10 mouse cellular contexts compared by ENCODE assay signal in the genomic region with DNA sequence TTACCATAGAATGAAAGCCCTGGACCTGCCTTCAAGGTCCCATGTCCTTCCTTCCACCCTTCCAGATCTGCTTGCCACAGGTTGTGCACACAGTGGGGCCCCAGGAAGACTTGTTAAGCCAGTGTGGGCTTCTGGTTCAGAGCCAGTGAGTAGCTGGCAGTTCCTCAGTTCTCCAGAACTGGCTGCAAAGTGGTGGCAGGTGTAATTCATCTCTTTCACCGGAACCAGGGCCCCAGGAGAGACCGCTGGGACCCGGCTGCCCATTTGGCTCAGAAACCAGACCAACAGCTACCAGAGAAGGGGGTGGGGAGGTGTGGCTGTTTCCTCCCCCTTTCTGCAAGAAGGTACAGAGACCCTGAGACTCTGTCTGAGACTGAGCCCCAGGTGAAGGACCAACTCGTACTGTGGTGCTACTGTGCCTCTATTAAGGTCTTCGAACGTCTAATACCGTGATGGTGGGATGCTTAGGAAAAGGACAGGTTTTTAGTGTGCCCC. TPM values are rescaled to one million over a fixed set of nuclear protein-coding genes. Genes with fewer than 3 reads are reported as not detected.
A peak's percentile ranks its signal among the peaks of the same experiment; 100 is the strongest.
DNase-seq lines count a peak whose midpoint lies in the region; ATAC-seq lines count a peak whose summit lies in the region.
"Had no signal": no experiment of that assay in that cellular context is flagged by ENCODE, and none has a peak within 500 bp of the region (broad histone marks: within the 10 kb centered on the region; RNA-seq: fewer than 3 reads in every experiment).

No protein-coding gene starts in this region.

- H3K27me3 ChIP-seq in embryonic facial prominence, embryonic 14.5 days (replicated peaks; ENCODE audit: control insufficient read depth, insufficient read depth, low read length), result no peaks in the 10 kb centered on the region
- peaks cover 31% of the 10 kb centered on the region for H3K27me3 ChIP-seq in limb, embryonic 10.5 days (ENCODE audit: low read depth, poor library complexity, severe bottlenecking)
- H3K27me3 ChIP-seq in midbrain, embryonic 14.5 days (ENCODE audit: control insufficient read depth, insufficient read depth, low read length), result 0 out of 2 replicates have a peak, but pooled peaks cover 4% of the 10 kb centered on the region

- H3K4me3 ChIP-seq in embryonic facial prominence, embryonic 14.5 days (ENCODE audit: low read depth, low read length), result peak overlapping the region; percentile 61
- peak overlapping the region; percentile 82 for H3K4me3 ChIP-seq in limb, embryonic 10.5 days
- no peak overlapping the region for H3K4me3 ChIP-seq in midbrain, embryonic 14.5 days (replicated peaks; ENCODE audit: low read depth, low read length)

- H3K4me1 ChIP-seq in embryonic facial prominence, embryonic 14.5 days (ENCODE audit: control insufficient read depth, insufficient read depth, low read length), result no peaks in the 10 kb centered on the region
- H3K4me1 ChIP-seq in limb, embryonic 10.5 days, result peaks cover 21% of the 10 kb centered on the region
- H3K4me1 ChIP-seq in midbrain, embryonic 14.5 days (ENCODE audit: control insufficient read depth, insufficient read depth, low read length), result peaks cover 16% of the 10 kb centered on the region; the same call in 1 of the 2 replicates

- H3K4me2 ChIP-seq in embryonic facial prominence, embryonic 14.5 days (ENCODE audit: low read depth, low read length), result peak overlapping the region; percentile 90
- H3K4me2 ChIP-seq in midbrain, embryonic 14.5 days (ENCODE audit: low read length), result peak overlapping the region; percentile 87

- intact Hi-C loops in left cerebral cortex, postnatal 4 days (cut with DNase I), result loop anchor here (10.0 kb wide), 1 partner anchor 851 kb away; a partner anchor contains a TSS

- H3K9me3 ChIP-seq in embryonic facial prominence, embryonic 14.5 days (ENCODE audit: control insufficient read depth, low read length), result no peaks in the 10 kb centered on the region
- H3K9me3 ChIP-seq in limb, embryonic 10.5 days (replicated peaks), result no peaks in the 10 kb centered on the region
- H3K9me3 ChIP-seq in midbrain, embryonic 14.5 days (ENCODE audit: control insufficient read depth, low read length), result no peaks in the 10 kb centered on the region

- WGBS in embryonic facial prominence, embryonic 14.5 days, result 10% methylated on average over 7 of the region's 7 CpGs
- WGBS in limb, embryonic 10.5 days, result 7% methylated on average over 7 of the region's 7 CpGs
- WGBS in midbrain, embryonic 14.5 days, result 14% methylated on average over 7 of the region's 7 CpGs

- peak; percentile 83 for DNase-seq in left cerebral cortex, postnatal 4 days
- no peak for DNase-seq in left cerebral cortex, adult 9 months (ENCODE audit: low spot score in 2 of 2)
- no peak for DNase-seq in embryonic facial prominence, embryonic 14.5 days (ENCODE audit: low spot score)
- no peak for DNase-seq in limb, embryonic 10.5 days (ENCODE audit: low spot score)
- no peak for DNase-seq in midbrain, embryonic 14.5 days
- DNase-seq in thymus, postnatal 25 days, result no peak
- no peak for DNase-seq in thymus, postnatal 0 days (ENCODE audit: low spot score)

- no peaks in the 10 kb centered on the region for H3K36me3 ChIP-seq in embryonic facial prominence, embryonic 14.5 days (ENCODE audit: control insufficient read depth, insufficient read depth, low read length)
- no peaks in the 10 kb centered on the region for H3K36me3 ChIP-seq in limb, embryonic 10.5 days
- no peaks in the 10 kb centered on the region for H3K36me3 ChIP-seq in midbrain, embryonic 14.5 days (ENCODE audit: control insufficient read depth, insufficient read depth, low read length)

- no peak overlapping the region for H3K27ac ChIP-seq in embryonic facial prominence, embryonic 14.5 days (replicated peaks; ENCODE audit: low read depth, low read length)
- H3K27ac ChIP-seq in limb, embryonic 10.5 days, result no peak overlapping the region
- H3K27ac ChIP-seq in midbrain, embryonic 14.5 days (replicated peaks; ENCODE audit: low read depth, low read length), result no peak overlapping the region
- H3K27ac ChIP-seq: macrophage had no signal

- H3K9ac ChIP-seq in embryonic facial prominence, embryonic 14.5 days (ENCODE audit: low read depth, low read length), result peak overlapping the region; percentile 72; the same call in 1 of the 2 replicates
- no peak overlapping the region; the same call in 1 of the 2 replicates for H3K9ac ChIP-seq in midbrain, embryonic 14.5 days (replicated peaks; ENCODE audit: low read length)

- no peak for ATAC-seq in embryonic facial prominence, embryonic 14.5 days (ENCODE audit: low read depth)
- peak; percentile 48 to 59 for ATAC-seq in hematopoietic stem cell, adult 5-6 weeks (replicated peaks in 1 of 2; ENCODE audit: insufficient read depth in 1 of 2, low FRiP score in 2 of 2, low TSS enrichment in 1 of 2, low read depth in 1 of 2, poor library complexity in 2 of 2, severe bottlenecking in 2 of 2)
- ATAC-seq in midbrain, embryonic 14.5 days (ENCODE audit: low FRiP score, low TSS enrichment), result no peak

RNA-seq across cellular contexts. Expression of a gene that starts 7.8 kb away (rescaled TPM):
- 10 to 100 TPM; 18.5 to 21.1 TPM for total RNA-seq in left cerebral cortex, postnatal 4 days (2021)
- polyA plus RNA-seq in embryonic facial prominence, embryonic 14.5 days (2014; fragmentation: Nextera tagmentation; extraction: Ambion mirVana), result 2.3 and 2.4 TPM in 2 replicates
- 2.7 and 2.9 TPM in 2 replicates for total RNA-seq in hematopoietic stem cell, adult 5-6 weeks (2017)
- 1.6 and 2.2 TPM in 2 replicates for polyA plus RNA-seq in limb, embryonic 10.5 days (2016; fragmentation: Nextera tagmentation; extraction: Ambion mirVana)
- 1.3 and 1.8 TPM in 2 replicates for polyA plus RNA-seq in midbrain, embryonic 14.5 days (2014; fragmentation: Nextera tagmentation; extraction: Ambion mirVana)
- 0.87 and 1.1 TPM in 2 replicates for polyA plus RNA-seq in thymus, postnatal 0 days (2015; fragmentation: Nextera tagmentation; extraction: Ambion mirVana)

RNA-seq across cellular contexts. Expression of a gene that starts 19.7 kb away (rescaled TPM):
- 10 to 100 TPM; 78.4 to 83.7 TPM for total RNA-seq in left cerebral cortex, postnatal 4 days (2021)
- polyA plus RNA-seq in embryonic facial prominence, embryonic 14.5 days (2014; fragmentation: Nextera tagmentation; extraction: Ambion mirVana), result 60.4 and 62.7 TPM in 2 replicates
- total RNA-seq in hematopoietic stem cell, adult 5-6 weeks (2017), result 14.2 and 21.8 TPM in 2 replicates
- 59.2 and 67.7 TPM in 2 replicates for polyA plus RNA-seq in limb, embryonic 10.5 days (2016; fragmentation: Nextera tagmentation; extraction: Ambion mirVana)
- polyA plus RNA-seq in midbrain, embryonic 14.5 days (2014; fragmentation: Nextera tagmentation; extraction: Ambion mirVana), result 55.0 and 66.4 TPM in 2 replicates
- polyA plus RNA-seq in thymus, postnatal 0 days (2015; fragmentation: Nextera tagmentation; extraction: Ambion mirVana), result 28.6 and 30.5 TPM in 2 replicates

RNA-seq across cellular contexts. Expression of a gene that starts 19.9 kb away (rescaled TPM):
- 1 to 10 TPM; 2.4 to 3.2 TPM for total RNA-seq in left cerebral cortex, postnatal 4 days (2021)
- 20.7 and 22.6 TPM in 2 replicates for polyA plus RNA-seq in embryonic facial prominence, embryonic 14.5 days (2014; fragmentation: Nextera tagmentation; extraction: Ambion mirVana)
- total RNA-seq in hematopoietic stem cell, adult 5-6 weeks (2017), result 16.8 and 17.9 TPM in 2 replicates
- polyA plus RNA-seq in limb, embryonic 10.5 days (2016; fragmentation: Nextera tagmentation; extraction: Ambion mirVana), result 83.3 and 85.2 TPM in 2 replicates
- polyA plus RNA-seq in midbrain, embryonic 14.5 days (2014; fragmentation: Nextera tagmentation; extraction: Ambion mirVana), result 5.3 and 10.5 TPM in 2 replicates
- polyA plus RNA-seq in thymus, postnatal 0 days (2015; fragmentation: Nextera tagmentation; extraction: Ambion mirVana), result 26.0 and 26.4 TPM in 2 replicates

RNA-seq across cellular contexts. Expression of a gene that starts 24.0 kb away (rescaled TPM):
- total RNA-seq in left cerebral cortex, postnatal 4 days (2021), result not detected
- 1.7 and 4.0 TPM in 2 replicates for polyA plus RNA-seq in embryonic facial prominence, embryonic 14.5 days (2014; fragmentation: Nextera tagmentation; extraction: Ambion mirVana)
- not detected in 2 replicates for total RNA-seq in hematopoietic stem cell, adult 5-6 weeks (2017)
- polyA plus RNA-seq in limb, embryonic 10.5 days (2016; fragmentation: Nextera tagmentation; extraction: Ambion mirVana), result not detected in 2 replicates
- 0.11 and 0.18 TPM in 2 replicates for polyA plus RNA-seq in midbrain, embryonic 14.5 days (2014; fragmentation: Nextera tagmentation; extraction: Ambion mirVana)
- 3.2 and 4.1 TPM in 2 replicates for polyA plus RNA-seq in thymus, postnatal 0 days (2015; fragmentation: Nextera tagmentation; extraction: Ambion mirVana)
- polyA plus RNA-seq: G1E, macrophage had no signal

RNA-seq across cellular contexts. Expression of a gene that starts 29.8 kb away (rescaled TPM):
- total RNA-seq in left cerebral cortex, postnatal 4 days (2021), result not detected
- polyA plus RNA-seq in embryonic facial prominence, embryonic 14.5 days (2014; fragmentation: Nextera tagmentation; extraction: Ambion mirVana), result not detected in 2 replicates
- not detected in 2 replicates for total RNA-seq in hematopoietic stem cell, adult 5-6 weeks (2017)
- polyA plus RNA-seq in limb, embryonic 10.5 days (2016; fragmentation: Nextera tagmentation; extraction: Ambion mirVana), result not detected in 2 replicates
- not detected in 2 replicates for polyA plus RNA-seq in midbrain, embryonic 14.5 days (2014; fragmentation: Nextera tagmentation; extraction: Ambion mirVana)
- not detected in 2 replicates for polyA plus RNA-seq in thymus, postnatal 0 days (2015; fragmentation: Nextera tagmentation; extraction: Ambion mirVana)
- total RNA-seq: G1E had no signal
- polyA plus RNA-seq: G1E, macrophage had no signal

Comparison
In these comparisons a context has a peak if more than half of its experiments do, and no peak if none do; other contexts are left out.
1. ATAC-seq: peak in hematopoietic stem cell, adult 5-6 weeks (2 of 2); none in embryonic facial prominence, embryonic 14.5 days (single experiment) and midbrain, embryonic 14.5 days (single experiment).